Mouse (Mus musculus) G1E (cell line): ENCODE results near the gene Olfr212. TPM values are rescaled to one million over a fixed set of nuclear protein-coding genes. Genes with fewer than 3 reads are reported as not detected.

Experiments
- ATAC-seq: 2 replicates; pipeline ENCODE4 v1.8.0; 2016; ENCODE audit warnings: mild to moderate bottlenecking; ENCODE audit not compliant: insufficient number of reproducible peaks, poor library complexity, low FRiP score, severe bottlenecking; ENCODE audit errors: extremely low read depth
- DNase-seq: peaks from one replicate; pipeline ENCODE4 v3.0.0; 2012; ENCODE audit warnings: low spot score
- H3K27me3 ChIP-seq: 2 replicates; pipeline ENCODE4 v1.6.1; 2012; ENCODE audit warnings: mild to moderate bottlenecking, low read length, inconsistent platforms; ENCODE audit not compliant: insufficient read depth
- H3K36me3 ChIP-seq: replicated peaks from 2 replicates; pipeline ENCODE3; 2012; ENCODE audit warnings: mild to moderate bottlenecking, inconsistent platforms
- H3K4me1 ChIP-seq: 2 replicates; pipeline ENCODE4 v1.6.1; 2012; ENCODE audit warnings: low read depth, low read length, inconsistent platforms, mixed read lengths; ENCODE audit not compliant: insufficient read depth
- H3K4me3 ChIP-seq: 2 replicates; pipeline ENCODE4 v1.5.1; 2012; ENCODE audit warnings: low read depth, mild to moderate bottlenecking, inconsistent platforms, low read length, moderate library complexity, mixed read lengths
- H3K9me3 ChIP-seq: replicated peaks from 2 replicates; pipeline ENCODE4 v1.6.1; 2012; ENCODE audit warnings: inconsistent platforms
- CTCF ChIP-seq: IDR thresholded peaks from 2 replicates; pipeline ENCODE4 v1.5.1; 2012; ENCODE audit warnings: low read depth, low read length, inconsistent platforms, mixed read lengths
- GATA1 ChIP-seq: IDR thresholded peaks from 2 replicates; pipeline ENCODE4 v1.6.1; 2012; ENCODE audit warnings: borderline replicate concordance, low read length, inconsistent platforms, mixed read lengths
- GATA2 ChIP-seq: IDR thresholded peaks from 2 replicates; pipeline ENCODE4 v1.6.1; 2012; ENCODE audit warnings: low read depth, low read length, inconsistent platforms, borderline replicate concordance
- POLR2AphosphoS5 ChIP-seq: IDR thresholded peaks from 2 replicates; pipeline ENCODE4 v1.6.1; 2012; ENCODE audit warnings: low read depth, low read length, inconsistent platforms; ENCODE audit not compliant: insufficient replicate concordance
- TAL1 ChIP-seq: conservative IDR thresholded peaks from 2 replicates; pipeline ENCODE4 v1.6.1; 2012; ENCODE audit warnings: low read depth, low read length, inconsistent platforms, mixed read lengths
- polyA plus RNA-seq: library from polyadenylated mRNA; stranded (reverse); fragments of >175 nt; gene quantifications from 2 replicates; pipeline ENCODE4 v1.2.3, GENCODE M21; 2012
- total RNA-seq, 2 experiments: library from RNA; stranded (forward) in 1 of 2; stranded (reverse) in 1 of 2; fragments of 200-1000 nt in 1 of 2; fragments of >200 nt in 1 of 2; fragmentation: Nextera tagmentation in 1 of 2; gene quantifications; 2 replicates each; pipeline ENCODE4 v1.2.3; 2014 to 2017

Gene Olfr212
- total and polyA plus RNA-seq, 3 experiments: 0.27 TPM; not detected in 2

DNA sequence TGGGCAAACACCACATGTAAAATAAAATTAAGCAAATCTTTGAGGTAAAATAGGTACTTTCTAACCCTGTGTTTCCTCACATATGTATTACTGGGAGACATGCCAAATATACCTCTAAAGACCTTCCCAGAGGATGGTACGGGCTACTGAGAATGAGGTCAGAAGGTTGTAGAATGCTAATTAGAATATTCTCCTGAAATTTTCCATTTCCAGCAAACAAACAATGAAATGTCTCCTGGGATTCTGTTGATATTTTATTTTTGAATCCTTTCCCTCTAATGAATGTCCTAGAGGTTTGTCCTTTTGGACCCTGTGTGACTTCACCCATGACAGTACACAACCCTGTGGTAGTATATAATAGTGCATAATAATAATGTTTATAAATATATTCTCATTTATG lies 47.6 kb downstream of the Olfr212 start, which contains the start of gene Olfr214:
TSS of gene Olfr214 (plus strand) at position 301 of the 400 bp plus-strand sequence.
- H3K9me3 ChIP-seq: no peaks in the 10 kb centered on the region
- H3K4me3 ChIP-seq: no peak within 1 kb of the TSS
- H3K36me3 ChIP-seq: no peaks in the 10 kb centered on the region
- ATAC-seq: no peak
- TF ChIP-seq CTCF: no peak
- no peak for TF ChIP-seq TAL1
- TF ChIP-seq POLR2AphosphoS5: no peak
- no peak for TF ChIP-seq GATA2
- no peak for TF ChIP-seq GATA1
- H3K27me3 ChIP-seq: no peaks in the 10 kb centered on the region; the same call in 1 of the 2 replicates
- H3K4me1 ChIP-seq: no peaks in the 10 kb centered on the region
- DNase-seq: no peak

DNA sequence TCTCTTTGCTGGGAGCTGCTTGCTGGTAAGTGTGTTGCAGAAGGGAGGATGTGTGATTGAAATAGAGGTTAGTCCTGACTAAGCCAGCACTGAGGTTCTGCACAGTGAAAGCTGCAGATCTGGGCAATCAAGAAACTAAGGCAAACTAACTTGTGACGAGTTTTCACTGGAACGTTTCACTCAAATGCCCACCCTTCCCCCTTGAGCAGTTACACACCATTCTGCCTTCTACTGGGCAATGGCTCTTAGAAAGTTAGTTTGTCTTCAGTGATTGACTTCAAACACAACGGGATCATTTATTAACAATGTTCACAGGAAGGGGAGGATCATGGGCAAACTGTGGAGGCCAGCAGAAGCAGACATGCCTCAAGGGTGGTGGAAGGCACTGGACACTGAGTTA lies 48.6 kb downstream of the Olfr212 start:
- TF ChIP-seq GATA2 (no peak), POLR2AphosphoS5 (no peak), CTCF (no peak), TAL1 (no peak), GATA1 (no peak)
- no peaks in the 10 kb centered on the region for H3K9me3 ChIP-seq

More for the DNA sequence above, 48.6 kb downstream of the Olfr212 start:
- no peaks in the 10 kb centered on the region for H3K4me1 ChIP-seq
- ATAC-seq: no peak
- no peak for DNase-seq
- H3K4me3 ChIP-seq: no peak overlapping the region
- no peaks in the 10 kb centered on the region for H3K36me3 ChIP-seq
- no peaks in the 10 kb centered on the region; the same call in 1 of the 2 replicates for H3K27me3 ChIP-seq

Other genes starting within 250 kb of the Olfr212 start
- 20.8 and 32.7 TPM in 2 replicates for gene Zfand4, start 242.3 kb upstream of the Olfr212 start, total RNA-seq (2014; fragmentation: Nextera tagmentation)
- gene Zfand4, start 242.3 kb upstream of the Olfr212 start, total RNA-seq (2017): 13.5 and 16.4 TPM in 2 replicates
- 1.0 and 1.7 TPM in 2 replicates for gene Zfand4, start 242.3 kb upstream of the Olfr212 start, polyA plus RNA-seq
- 35.1 and 191 TPM in 2 replicates for gene March8, start 168.5 kb upstream of the Olfr212 start, total RNA-seq (2014; fragmentation: Nextera tagmentation)
- 53.9 and 70.9 TPM in 2 replicates for gene March8, start 168.5 kb upstream of the Olfr212 start, total RNA-seq (2017)
- 8.8 and 9.9 TPM in 2 replicates for gene March8, start 168.5 kb upstream of the Olfr212 start, polyA plus RNA-seq
- gene Alox5, start 45.3 kb upstream of the Olfr212 start, total RNA-seq (2014; fragmentation: Nextera tagmentation): 73.4 and 102 TPM in 2 replicates
- 87.0 and 92.5 TPM in 2 replicates for gene Alox5, start 45.3 kb upstream of the Olfr212 start, total RNA-seq (2017)
- gene Alox5, start 45.3 kb upstream of the Olfr212 start, polyA plus RNA-seq: 22.3 and 24.0 TPM in 2 replicates
- not detected in 2 replicates for gene Olfr211, start 17.4 kb upstream of the Olfr212 start, total RNA-seq (2014; fragmentation: Nextera tagmentation)
- 0.06 and 0.22 TPM in 2 replicates for gene Olfr211, start 17.4 kb upstream of the Olfr212 start, total RNA-seq (2017)
- gene Olfr211, start 17.4 kb upstream of the Olfr212 start, polyA plus RNA-seq: not detected in 2 replicates
- gene Olfr213, start 31.9 kb downstream of the Olfr212 start, total RNA-seq (2014; fragmentation: Nextera tagmentation): not detected in 2 replicates
- 0.11 TPM in 1 of 2 replicates, not detected in the other for gene Olfr213, start 31.9 kb downstream of the Olfr212 start, total RNA-seq (2017)
- not detected in 2 replicates for gene Olfr213, start 31.9 kb downstream of the Olfr212 start, polyA plus RNA-seq
- gene Gm5580, start 44.6 kb downstream of the Olfr212 start, total RNA-seq (2014; fragmentation: Nextera tagmentation): not detected in 2 replicates
- gene Gm5580, start 44.6 kb downstream of the Olfr212 start, total RNA-seq (2017): 0.52 and 0.82 TPM in 2 replicates
- gene Gm5580, start 44.6 kb downstream of the Olfr212 start, polyA plus RNA-seq: 0.11 and 0.14 TPM in 2 replicates
- not detected in 2 replicates for gene Olfr214, start 47.7 kb downstream of the Olfr212 start, total RNA-seq (2014; fragmentation: Nextera tagmentation)
- 0.71 TPM in 1 of 2 replicates, not detected in the other for gene Olfr214, start 47.7 kb downstream of the Olfr212 start, total RNA-seq (2017)
- not detected in 2 replicates for gene Olfr214, start 47.7 kb downstream of the Olfr212 start, polyA plus RNA-seq
- gene Olfr215, start 77.7 kb downstream of the Olfr212 start, total RNA-seq (2014; fragmentation: Nextera tagmentation): not detected in 2 replicates
- gene Olfr215, start 77.7 kb downstream of the Olfr212 start, total RNA-seq (2017): under 0.01 and 0.05 TPM in 2 replicates
- not detected in 2 replicates for gene Olfr215, start 77.7 kb downstream of the Olfr212 start, polyA plus RNA-seq
- gene Zfp422, start 122.5 kb downstream of the Olfr212 start, total RNA-seq (2014; fragmentation: Nextera tagmentation): not detected in 2 replicates
- 0.06 and 0.11 TPM in 2 replicates for gene Zfp422, start 122.5 kb downstream of the Olfr212 start, total RNA-seq (2017)
- gene Zfp422, start 122.5 kb downstream of the Olfr212 start, polyA plus RNA-seq: not detected in 2 replicates
- not detected in 2 replicates for gene Depp1, start 144.1 kb downstream of the Olfr212 start, total RNA-seq (2014; fragmentation: Nextera tagmentation)
- 0.35 TPM in 1 of 2 replicates, not detected in the other for gene Depp1, start 144.1 kb downstream of the Olfr212 start, total RNA-seq (2017)
- gene Depp1, start 144.1 kb downstream of the Olfr212 start, polyA plus RNA-seq: not detected in 2 replicates
- gene Rassf4, start 167.4 kb downstream of the Olfr212 start, total RNA-seq (2014; fragmentation: Nextera tagmentation): not detected in 2 replicates
- gene Rassf4, start 167.4 kb downstream of the Olfr212 start, total RNA-seq (2017): 0.12 and 0.16 TPM in 2 replicates
- not detected in 2 replicates for gene Rassf4, start 167.4 kb downstream of the Olfr212 start, polyA plus RNA-seq
- gene Tmem72, start 210.4 kb downstream of the Olfr212 start, total RNA-seq (2014; fragmentation: Nextera tagmentation): 0.30 and 0.34 TPM in 2 replicates
- gene Tmem72, start 210.4 kb downstream of the Olfr212 start, total RNA-seq (2017): 0.11 and 0.12 TPM in 2 replicates
- under 0.01 TPM in 1 of 2 replicates, not detected in the other for gene Tmem72, start 210.4 kb downstream of the Olfr212 start, polyA plus RNA-seq